Mouse (Mus musculus): ENCODE results near the gene Palm. TPM values are rescaled to one million over a fixed set of nuclear protein-coding genes. Genes with fewer than 3 reads are reported as not detected.
A peak's percentile ranks its signal among the peaks of the same experiment; 100 is the strongest.

Palm gene
- polyA plus RNA-seq, 1 experiment from 2014 or later, result 129 TPM

- Histone ChIP-seq H3K27ac (replicated peaks) (peak within 1 kb of the TSS; percentile 70), H3K4me3 (peak within 1 kb of the TSS; percentile 54), H3K9me3 (peaks cover 7% of the 10 kb centered on the region; the same call in 1 of the 2 replicates), H3K27me3 (replicated peaks; ENCODE audit: low read depth, poor library complexity, severe bottlenecking) (peaks cover 65% of the 10 kb centered on the region), H3K4me1 (peaks cover 52% of the 10 kb centered on the region), H3K36me3 (replicated peaks) (no peaks in the 10 kb centered on the region)
- whole genome bisulfite sequencing, result 1% methylated on average over 39 of the region's 39 CpGs
- DNase-seq (ENCODE audit: low spot score), result peak; percentile 68
These were observed 16.3 kb upstream of the Palm start, which contains the start of gene Fstl3 for GRCm38 (mm10) chr10:79777103-79777531. Gene Fstl3 (plus strand): TSS chr10:79777272.

DNA sequence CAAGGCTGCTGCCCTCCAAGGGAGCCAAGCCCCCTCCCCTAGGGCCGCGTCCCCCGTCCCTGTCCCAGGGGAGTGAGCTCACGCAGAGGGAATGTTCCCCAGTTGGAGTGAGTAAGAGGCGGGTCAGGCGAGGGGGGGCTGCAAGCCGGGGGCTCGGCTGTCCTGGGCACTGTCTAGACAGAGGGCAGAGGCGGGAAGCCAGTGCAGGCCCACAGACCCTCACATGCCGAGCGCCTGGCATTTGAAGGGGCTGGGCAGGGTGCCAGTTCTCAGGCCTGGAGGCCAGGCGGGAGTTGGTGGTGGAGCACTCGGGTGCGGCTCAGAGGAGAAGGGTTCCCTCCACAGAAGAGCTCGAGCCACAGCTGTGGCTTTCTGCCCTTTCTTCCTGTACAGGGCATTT is 15.4 kb upstream of the Palm start:
- H3K27me3 ChIP-seq (replicated peaks; ENCODE audit: low read depth, poor library complexity, severe bottlenecking), result peaks cover 74% of the 10 kb centered on the region

DNA sequence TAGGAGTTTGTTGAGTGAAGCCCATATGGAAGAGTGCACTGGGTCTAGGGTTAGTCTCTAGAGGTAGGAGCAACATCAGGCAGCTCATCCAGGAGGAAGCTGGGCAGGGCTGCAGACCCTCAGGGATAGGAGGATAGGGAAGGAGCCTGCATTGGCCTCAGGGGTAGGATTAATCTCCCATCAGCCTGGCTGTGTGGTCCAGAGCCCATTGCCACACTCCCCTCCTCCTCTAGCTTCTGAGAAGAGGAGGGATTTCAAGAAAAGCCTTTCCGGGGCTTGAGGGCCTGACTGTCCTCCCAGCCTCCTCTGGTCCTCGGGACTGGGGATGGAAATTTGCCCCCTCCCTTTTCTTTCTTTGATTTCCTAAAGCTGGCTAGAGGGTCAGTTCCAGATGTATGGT is 14.2 kb upstream of the Palm start:
- no peaks in the 10 kb centered on the region for H3K9me3 ChIP-seq
- 13% methylated on average over 2 of the region's 2 CpGs for WGBS
- peaks cover 52% of the 10 kb centered on the region for H3K4me1 ChIP-seq
- no peak for DNase-seq (ENCODE audit: low spot score)
- H3K27me3 ChIP-seq (replicated peaks; ENCODE audit: low read depth, poor library complexity, severe bottlenecking), result peaks cover 85% of the 10 kb centered on the region
- no peaks in the 10 kb centered on the region for H3K36me3 ChIP-seq (replicated peaks)
- H3K4me3 ChIP-seq, result no peak overlapping the region
- no peak overlapping the region for H3K27ac ChIP-seq (replicated peaks)

More for the DNA sequence above, 15.4 kb upstream of the Palm start:
- peak overlapping the region; percentile 54 for H3K4me3 ChIP-seq
- H3K36me3 ChIP-seq (replicated peaks), result no peaks in the 10 kb centered on the region
- peaks cover 52% of the 10 kb centered on the region for H3K4me1 ChIP-seq
- no peaks in the 10 kb centered on the region for H3K9me3 ChIP-seq
- DNase-seq (ENCODE audit: low spot score), result peak; percentile 56
- H3K27ac ChIP-seq (replicated peaks), result peak overlapping the region; percentile 64; the same call in 1 of the 2 replicates
- 18% methylated on average over 15 of the region's 15 CpGs for WGBS

DNA sequence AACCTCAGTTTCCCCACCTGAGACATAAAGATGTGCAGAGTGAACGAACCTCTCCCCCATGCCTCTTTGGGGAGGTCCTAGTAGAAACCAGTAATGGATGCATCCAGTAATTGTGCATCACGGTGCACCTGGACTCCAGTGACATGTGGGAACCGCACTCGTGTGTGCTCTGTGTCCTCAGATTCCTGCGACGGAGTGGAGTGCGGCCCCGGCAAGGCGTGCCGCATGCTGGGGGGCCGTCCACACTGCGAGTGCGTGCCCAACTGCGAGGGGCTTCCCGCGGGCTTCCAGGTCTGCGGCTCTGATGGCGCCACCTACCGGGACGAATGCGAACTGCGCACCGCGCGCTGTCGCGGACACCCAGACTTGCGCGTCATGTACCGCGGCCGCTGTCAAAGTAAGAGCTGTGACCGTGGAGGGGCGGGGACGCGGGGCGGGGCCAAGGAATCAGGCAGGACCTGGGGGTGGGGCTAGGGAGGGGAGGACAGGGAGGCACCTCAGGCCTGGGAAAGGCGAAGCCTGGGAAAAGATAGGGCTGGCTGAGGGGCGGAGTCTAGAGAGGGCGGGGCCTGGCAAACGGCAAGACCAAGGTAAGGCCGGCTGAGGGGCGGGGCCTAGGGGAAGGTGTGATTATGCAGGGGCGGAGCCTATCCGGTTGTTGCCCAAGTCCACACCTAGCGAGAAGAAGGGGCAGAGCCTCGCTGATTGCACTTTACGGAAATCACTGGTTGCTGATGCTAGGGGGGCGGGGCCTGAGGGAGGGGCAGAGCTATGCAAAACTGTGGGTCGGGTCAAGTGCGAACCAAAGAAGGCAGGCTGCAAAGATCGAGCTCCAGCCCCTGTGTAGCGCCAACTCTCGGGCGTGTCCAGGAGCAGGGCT is 13.3 kb upstream of the Palm start:
- peaks cover 89% of the 10 kb centered on the region for H3K27me3 ChIP-seq (replicated peaks; ENCODE audit: low read depth, poor library complexity, severe bottlenecking)
- H3K4me1 ChIP-seq, result peaks cover 52% of the 10 kb centered on the region
- peak; percentile 99 for DNase-seq (ENCODE audit: low spot score)
- H3K4me3 ChIP-seq, result peak overlapping the region; percentile 58
- no peaks in the 10 kb centered on the region for H3K9me3 ChIP-seq
- no peaks in the 10 kb centered on the region for H3K36me3 ChIP-seq (replicated peaks)
- 2% methylated on average over 55 of the region's 55 CpGs for WGBS
- H3K27ac ChIP-seq (replicated peaks), result peak overlapping the region; percentile 52; the same call in 1 of the 2 replicates

- WGBS, result under 1% methylated on average over 13 of the region's 13 CpGs
- Histone ChIP-seq H3K36me3 (replicated peaks) (no peaks in the 10 kb centered on the region), H3K4me3 (peak overlapping the region; percentile 58), H3K27ac (replicated peaks) (peak overlapping the region; percentile 52; the same call in 1 of the 2 replicates), H3K9me3 (no peaks in the 10 kb centered on the region), H3K4me1 (peaks cover 52% of the 10 kb centered on the region), H3K27me3 (replicated peaks; ENCODE audit: low read depth, poor library complexity, severe bottlenecking) (peaks cover 92% of the 10 kb centered on the region)
- peak; percentile 79 for DNase-seq (ENCODE audit: low spot score)
These were observed 12.7 kb upstream of the Palm start for GRCm38 (mm10) chr10:79780664-79781015.

- 30% methylated on average over 21 of the region's 21 CpGs for WGBS
- Histone ChIP-seq H3K36me3 (replicated peaks) (no peaks in the 10 kb centered on the region), H3K4me1 (peaks cover 52% of the 10 kb centered on the region), H3K27ac (replicated peaks) (no peak overlapping the region), H3K4me3 (peak overlapping the region; percentile 58), H3K27me3 (replicated peaks; ENCODE audit: low read depth, poor library complexity, severe bottlenecking) (peaks cover 90% of the 10 kb centered on the region), H3K9me3 (no peaks in the 10 kb centered on the region)
- DNase-seq (ENCODE audit: low spot score), result no peak
These were observed 12.2 kb upstream of the Palm start for GRCm38 (mm10) chr10:79781139-79781538.

- Histone ChIP-seq H3K36me3 (replicated peaks) (no peaks in the 10 kb centered on the region), H3K9me3 (no peaks in the 10 kb centered on the region), H3K27me3 (replicated peaks; ENCODE audit: low read depth, poor library complexity, severe bottlenecking) (peaks cover 82% of the 10 kb centered on the region), H3K4me3 (0 out of 2 replicates have a peak overlapping the region, but pooled peaks have one; percentile 3), H3K4me1 (peaks cover 50% of the 10 kb centered on the region), H3K27ac (replicated peaks) (no peak overlapping the region)
- WGBS, result 52% methylated on average over 5 of the region's 5 CpGs
- no peak for DNase-seq (ENCODE audit: low spot score)
These were observed 11.4 kb upstream of the Palm start for GRCm38 (mm10) chr10:79781956-79782355.

GRCm38 (mm10) chr10:79783050-79783449 is 10.3 kb upstream of the Palm start:
- Histone ChIP-seq H3K27me3 (replicated peaks; ENCODE audit: low read depth, poor library complexity, severe bottlenecking) (peaks cover 71% of the 10 kb centered on the region), H3K4me1 (peaks cover 39% of the 10 kb centered on the region), H3K9me3 (no peaks in the 10 kb centered on the region), H3K27ac (replicated peaks) (no peak overlapping the region), H3K36me3 (replicated peaks) (no peaks in the 10 kb centered on the region), H3K4me3 (no peak overlapping the region)
- DNase-seq (ENCODE audit: low spot score), result no peak
- 66% methylated on average over 7 of the region's 7 CpGs for WGBS

DNA sequence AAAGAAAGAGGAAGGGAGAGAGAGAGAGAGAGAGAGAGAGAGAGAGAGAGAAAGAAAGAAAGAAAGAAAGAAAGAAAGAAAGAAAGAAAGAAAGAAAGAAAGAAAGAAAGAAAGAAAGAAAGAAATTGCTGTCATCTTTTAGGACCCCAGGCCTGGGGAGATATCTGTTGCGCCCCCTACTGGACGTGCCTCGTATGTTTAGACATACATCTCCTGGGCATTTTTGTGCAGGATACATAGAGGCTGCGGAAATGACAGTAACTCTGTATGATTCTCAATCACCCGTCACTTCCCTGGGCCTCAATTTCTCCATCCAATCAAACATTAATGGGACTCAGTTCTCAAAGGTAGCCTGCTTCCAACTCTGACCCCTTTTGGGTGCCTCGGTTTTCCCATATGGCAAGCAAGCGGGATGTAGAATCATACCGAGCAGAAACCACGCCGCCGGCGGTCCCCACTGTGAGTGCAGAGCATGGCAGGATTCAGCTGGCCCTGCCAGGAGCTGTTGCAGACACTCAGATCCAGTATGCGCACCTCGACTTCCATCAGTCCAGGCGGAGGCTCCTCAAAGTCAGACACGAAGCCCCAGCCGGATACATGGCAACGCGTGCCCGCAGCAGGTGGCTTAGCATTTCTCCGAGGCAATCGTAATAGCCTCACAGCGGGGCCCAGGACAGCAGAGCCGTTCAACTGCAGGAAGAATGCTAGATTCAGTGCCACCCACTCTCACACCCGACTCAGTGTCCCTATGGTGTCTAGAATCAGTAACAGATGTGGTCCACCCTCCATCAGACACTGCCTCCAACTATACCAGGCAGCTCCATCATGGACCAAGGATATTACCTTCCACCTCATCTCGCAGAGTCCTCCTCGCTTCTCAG is 9.2 kb upstream of the Palm start:
- H3K27ac ChIP-seq (replicated peaks), result no peak overlapping the region
- H3K27me3 ChIP-seq (replicated peaks; ENCODE audit: low read depth, poor library complexity, severe bottlenecking), result peaks cover 60% of the 10 kb centered on the region
- peaks cover 28% of the 10 kb centered on the region for H3K4me1 ChIP-seq
- no peak overlapping the region for H3K4me3 ChIP-seq
- peak; percentile 70 for DNase-seq (ENCODE audit: low spot score)
- H3K9me3 ChIP-seq, result no peaks in the 10 kb centered on the region
- no peaks in the 10 kb centered on the region for H3K36me3 ChIP-seq (replicated peaks)
- WGBS, result 39% methylated on average over 27 of the region's 27 CpGs

DNA sequence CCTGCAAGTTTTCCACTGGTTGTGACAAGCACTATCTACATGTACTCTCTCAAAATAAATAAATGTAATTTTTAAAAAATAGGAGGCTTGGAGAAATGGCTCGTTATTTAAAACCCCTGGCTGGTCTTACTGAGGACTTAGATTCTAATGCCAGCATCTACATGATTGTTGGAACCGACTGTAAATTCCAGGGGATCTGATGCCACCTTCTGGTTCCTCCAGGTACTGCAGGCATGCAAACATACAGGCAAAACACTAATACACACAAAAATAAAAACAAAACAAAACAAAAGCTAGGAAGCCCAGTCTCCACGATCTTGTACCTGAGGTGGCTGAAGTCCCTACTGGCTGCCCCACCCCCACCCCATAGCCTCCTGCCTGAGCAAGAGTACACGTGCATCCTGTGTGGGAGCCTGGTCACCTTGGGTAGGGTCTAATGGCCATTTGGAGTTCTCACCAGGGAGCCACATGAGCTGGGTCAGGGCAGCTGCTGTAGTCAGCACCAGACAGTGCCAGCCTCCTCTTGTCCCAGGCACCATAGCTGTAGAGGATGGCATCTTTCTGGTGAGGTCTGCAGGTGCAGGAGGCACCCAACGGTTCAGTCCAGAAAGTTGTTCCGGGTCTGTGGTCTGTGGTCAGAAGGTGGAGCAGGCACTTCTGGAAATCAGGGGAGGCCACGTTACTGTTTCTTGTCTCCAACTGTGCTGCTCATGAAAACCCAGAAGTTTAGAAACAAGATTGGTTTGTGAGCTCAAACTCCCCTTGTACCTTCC is 4.8 kb upstream of the Palm start:
- peak; percentile 79 for DNase-seq (ENCODE audit: low spot score)
- peaks cover 14% of the 10 kb centered on the region for H3K4me1 ChIP-seq

DNA sequence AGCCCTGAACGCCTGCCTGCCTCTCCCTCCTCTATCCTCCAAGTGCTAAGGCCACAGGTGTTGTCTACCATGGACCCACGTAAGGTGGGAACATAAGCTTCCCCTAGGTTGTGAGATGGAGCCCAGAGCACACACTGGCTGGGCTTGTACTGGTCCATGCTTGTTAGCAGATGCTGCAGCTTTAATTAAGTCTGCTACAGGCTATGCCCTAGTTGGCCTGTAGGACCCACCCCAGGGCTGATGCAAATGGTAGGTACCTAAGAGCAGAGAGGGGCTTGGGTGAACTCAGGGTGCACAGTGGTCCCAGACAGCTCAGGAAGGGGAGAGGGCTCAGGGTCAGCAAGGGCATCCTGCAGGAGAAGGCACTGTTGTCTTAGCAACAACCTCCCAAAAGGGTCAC is 3.8 kb upstream of the Palm start:
- Histone ChIP-seq H3K4me1 (peaks cover 24% of the 10 kb centered on the region), H3K36me3 (replicated peaks) (no peaks in the 10 kb centered on the region), H3K9me3 (no peaks in the 10 kb centered on the region), H3K27me3 (replicated peaks; ENCODE audit: low read depth, poor library complexity, severe bottlenecking) (peaks cover 7% of the 10 kb centered on the region), H3K27ac (replicated peaks) (no peak overlapping the region), H3K4me3 (no peak overlapping the region)
- 61% methylated on average over 2 of the region's 2 CpGs for WGBS
- DNase-seq (ENCODE audit: low spot score), result no peak

More for the DNA sequence above, 4.8 kb upstream of the Palm start:
- no peak overlapping the region for H3K4me3 ChIP-seq
- WGBS, result 39% methylated on average over 7 of the region's 7 CpGs
- no peaks in the 10 kb centered on the region for H3K9me3 ChIP-seq
- no peak overlapping the region for H3K27ac ChIP-seq (replicated peaks)
- peaks cover 17% of the 10 kb centered on the region for H3K27me3 ChIP-seq (replicated peaks; ENCODE audit: low read depth, poor library complexity, severe bottlenecking)
- no peaks in the 10 kb centered on the region for H3K36me3 ChIP-seq (replicated peaks)

GRCm38 (mm10) chr10:79790861-79791260 is 2.5 kb upstream of the Palm start, which contains the start of gene Prss57:
Gene Prss57 (minus strand): TSS chr10:79790961.
- Histone ChIP-seq H3K36me3 (replicated peaks) (peaks cover 7% of the 10 kb centered on the region), H3K27ac (replicated peaks) (no peak within 1 kb of the TSS), H3K4me3 (no peak within 1 kb of the TSS), H3K27me3 (replicated peaks; ENCODE audit: low read depth, poor library complexity, severe bottlenecking) (no peaks in the 10 kb centered on the region; the same call in 1 of the 2 replicates), H3K4me1 (peaks cover 33% of the 10 kb centered on the region), H3K9me3 (no peaks in the 10 kb centered on the region)
- no peak for DNase-seq (ENCODE audit: low spot score)
- 84% methylated on average over 4 of the region's 4 CpGs for WGBS

Measured in embryonic facial prominence, embryonic 10.5 days (tissue).